Mouse (Mus musculus) Patski (cell line): Measurements from ENCODE around the gene Flcn. TPM values are rescaled to one million over a fixed set of nuclear protein-coding genes. Genes with fewer than 3 reads are reported as not detected.

Experiments used
- ATAC-seq: fragments of 100-300 bp; one replicate; pipeline ENCODE4 v1.8.0; 2021
- CTCF ChIA-PET: fragments of 350-600 bp; sonication (Branson Sonifier 250); formaldehyde crosslinking; loops from one replicate; lab custom pipeline; 2022; ENCODE audit warnings: inconsistent platforms; lab: Charles Lee
- POLR2A ChIA-PET: fragments of 350-600 bp; sonication (Branson Sonifier 250); formaldehyde crosslinking; loops from one replicate; lab custom pipeline; 2022; ENCODE audit warnings: antibody characterized with exemption, inconsistent platforms; lab: Charles Lee
- DNase-seq: peaks from one replicate; pipeline ENCODE4 v3.0.0-alpha.2; 2011; ENCODE audit warnings: low read depth, low spot score
- H3K27me3 ChIP-seq: fragments of 371-371 bp; one replicate; pipeline ENCODE4 v1.5.1; 2021
- CTCF ChIP-seq: fragments of 100-300 bp; IDR thresholded peaks from one replicate; pipeline ENCODE4 v1.5.1; 2021
- in situ Hi-C: fragments of 300-500 bp; cut with MboI; formaldehyde crosslinking; loops from 3 replicates; pipeline ENCODE4 v1.11.1; 2018; ENCODE audit warnings: low pct_unique_long_range_greater_than_20kb, mixed read lengths
- polyA plus RNA-seq: library from polyadenylated mRNA; unstranded; gene quantifications from one replicate; pipeline ENCODE4 v1.2.3, GENCODE M21; 2021

Flcn gene
- polyA plus RNA-seq, 1 experiment from 2014 or later = 41.3 TPM

DNA sequence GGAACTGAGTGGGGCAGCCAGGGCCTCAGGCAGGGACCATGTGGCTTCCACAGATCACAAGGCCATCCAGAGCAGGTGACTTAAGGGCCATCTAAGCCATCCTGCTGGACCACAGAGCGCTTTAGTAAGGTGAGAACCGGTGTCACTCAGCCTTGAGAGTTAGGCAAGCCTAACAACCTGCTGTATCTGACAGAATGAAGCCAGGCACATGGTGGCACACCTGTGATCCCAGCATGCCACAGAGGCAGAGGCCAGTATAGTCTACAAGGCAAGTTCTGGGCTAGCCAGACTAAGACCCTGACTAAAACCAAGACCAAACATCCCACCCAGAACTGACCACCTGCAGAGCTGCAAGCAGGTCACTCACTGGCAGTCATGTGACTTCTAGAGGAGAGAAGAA, 4.2 kb downstream of the Flcn start:
- H3K27me3 ChIP-seq = no peaks in the 10 kb centered on the region
- TF ChIP-seq CTCF = no peak
- DNase-seq = no peak
- in situ Hi-C loops = no loop called here
- ATAC-seq = no peak
- POLR2A ChIA-PET = interaction anchor here (0.6 to 0.8 kb wide), 2 partner anchors 33 to 112 kb away, joined by 3 to 6 read pairs; partner anchors contain the start of gene Nt5m
- CTCF ChIA-PET = no interaction called here

DNA sequence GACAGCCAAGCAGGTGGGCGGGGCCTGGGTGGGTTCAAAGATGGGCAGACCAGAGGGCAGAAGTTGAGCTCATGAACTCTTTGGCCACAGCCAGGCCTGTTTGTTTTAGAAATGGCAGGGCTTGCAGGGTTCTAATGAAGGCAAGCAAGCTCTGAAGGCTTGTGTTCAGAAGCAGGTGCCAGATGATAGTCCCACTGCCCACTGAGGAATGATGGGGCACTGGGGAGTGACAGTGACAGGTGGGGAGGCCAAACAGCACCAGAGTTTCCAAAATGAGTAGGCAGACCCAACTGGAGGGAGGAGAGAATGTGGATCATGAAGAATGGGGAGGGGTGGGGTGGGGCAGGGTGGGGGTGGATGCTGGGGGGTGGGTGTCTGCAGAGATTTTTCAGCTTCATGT, 4.6 kb downstream of the Flcn start:
- H3K27me3 ChIP-seq = no peaks in the 10 kb centered on the region
- in situ Hi-C loops = no loop called here
- CTCF ChIA-PET = no interaction called here
- TF ChIP-seq CTCF = no peak
- DNase-seq (no peak), ATAC-seq (no peak)
- POLR2A ChIA-PET = interaction anchor here (0.5 to 0.8 kb wide), 2 partner anchors 34 to 129 kb away, joined by 4 to 6 read pairs; partner anchors contain the start of gene Nt5m

DNA sequence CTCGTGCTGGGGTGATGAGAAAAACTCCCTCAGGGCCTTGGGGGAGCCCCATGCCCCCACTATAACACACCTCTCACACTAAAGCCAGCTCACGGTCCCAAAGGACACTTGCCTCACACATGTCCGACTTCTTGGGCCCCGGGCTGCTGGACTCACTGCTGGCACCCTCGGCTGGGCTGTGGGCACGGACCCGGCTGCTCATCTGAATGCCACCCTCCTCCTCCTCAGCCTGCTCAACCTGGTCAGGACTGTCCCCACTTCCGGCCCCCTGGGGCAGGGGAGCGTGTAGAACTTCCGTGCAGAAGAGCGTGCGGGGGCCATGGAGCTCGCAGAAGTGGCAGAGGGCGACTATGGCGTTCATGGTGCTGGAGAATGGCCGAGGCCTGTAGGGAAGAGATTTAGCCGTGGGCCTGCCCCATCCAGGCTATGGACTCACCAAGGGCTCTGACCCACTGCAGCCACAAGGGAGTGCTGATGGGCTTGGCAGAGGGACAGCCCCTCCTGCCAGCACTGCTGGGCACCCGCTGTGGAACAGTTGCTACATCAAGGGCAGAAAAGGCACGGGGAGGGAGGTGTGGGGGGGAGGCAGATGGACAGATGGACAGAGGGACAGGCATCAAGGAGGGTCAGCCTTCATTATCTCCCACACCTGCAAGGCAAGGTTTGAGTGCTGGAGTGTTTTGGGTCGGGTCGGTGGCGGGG, 5.3 kb downstream of the Flcn start:
- CTCF ChIA-PET = no interaction called here

DNA sequence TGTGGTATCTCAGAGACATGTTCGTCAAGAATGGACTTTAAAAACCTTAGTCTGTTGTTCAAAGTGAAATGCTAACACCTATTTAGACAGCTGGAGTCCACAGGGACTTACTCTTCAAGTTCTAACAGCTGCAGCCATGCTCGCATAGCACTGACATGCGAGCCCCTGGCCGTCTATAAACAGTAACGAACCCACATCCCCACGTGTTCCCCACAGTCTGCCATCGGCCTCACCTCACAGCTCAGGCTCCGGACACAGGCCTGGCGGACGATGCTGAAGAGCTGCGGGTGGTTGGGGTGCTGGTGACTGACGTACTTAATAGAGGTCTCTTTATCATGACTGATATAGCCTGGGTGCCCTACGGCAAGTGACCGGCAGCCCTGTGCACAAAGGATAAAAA, 6.3 kb downstream of the Flcn start:
- H3K27me3 ChIP-seq = no peaks in the 10 kb centered on the region
- DNase-seq = no peak
- in situ Hi-C loops = no loop called here
- POLR2A ChIA-PET = no interaction called here
- no peak for ATAC-seq
- TF ChIP-seq CTCF = no peak
- CTCF ChIA-PET = no interaction called here

More for the DNA sequence above, 5.3 kb downstream of the Flcn start:
- POLR2A ChIA-PET = interaction anchor here (0.5 kb wide), 1 partner anchor 129 kb away, joined by 4 read pairs; no protein-coding TSS in a partner anchor
- ATAC-seq = no peak
- DNase-seq = no peak
- no peak for TF ChIP-seq CTCF
- in situ Hi-C loops = no loop called here
- no peaks in the 10 kb centered on the region for H3K27me3 ChIP-seq

DNA sequence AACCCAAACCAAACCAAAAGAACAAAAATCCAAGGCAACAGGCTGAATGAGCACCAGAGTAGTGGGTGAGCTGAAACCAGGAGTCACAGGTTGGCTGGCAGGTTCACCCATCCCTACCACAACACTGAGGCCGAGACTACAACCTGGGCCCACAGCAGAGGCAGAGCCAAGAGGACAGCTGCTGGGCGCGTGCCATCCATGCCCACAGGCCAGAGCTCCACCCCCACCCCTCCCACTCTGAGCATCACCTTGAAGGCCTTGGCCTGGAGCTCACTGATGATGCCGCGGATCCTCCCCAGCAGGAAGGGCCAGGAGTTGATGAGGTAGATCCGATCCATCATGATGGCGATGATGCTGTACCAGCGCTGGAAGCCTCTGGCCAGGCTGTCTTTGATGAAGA, 7.9 kb downstream of the Flcn start:
- no peaks in the 10 kb centered on the region for H3K27me3 ChIP-seq
- ATAC-seq (no peak), DNase-seq (no peak)
- POLR2A ChIA-PET = interaction anchor here (0.6 kb wide), 1 partner anchor 69 kb away, joined by 4 read pairs; no protein-coding TSS in a partner anchor
- CTCF ChIA-PET = no interaction called here
- no peak for TF ChIP-seq CTCF
- in situ Hi-C loops = no loop called here

DNA sequence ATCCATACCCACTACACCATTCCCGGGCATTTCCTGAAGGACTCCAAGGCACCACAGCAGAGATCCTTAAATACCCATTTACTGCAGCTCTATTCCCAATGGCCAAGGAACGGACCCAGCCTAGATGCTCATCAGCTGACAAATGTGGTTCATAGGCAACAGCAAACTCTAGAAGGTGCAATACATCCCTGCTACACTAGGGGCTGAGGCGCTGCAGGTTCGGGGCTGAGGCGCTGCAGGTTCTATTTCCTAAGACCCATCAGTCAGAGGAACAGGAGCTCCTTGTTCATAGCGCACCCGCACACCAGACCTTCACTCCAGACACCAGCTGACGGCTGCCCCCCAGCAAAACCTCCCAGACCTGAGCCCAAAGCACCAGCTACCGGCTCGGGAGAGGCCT, 9.4 kb downstream of the Flcn start:
- ATAC-seq = no peak
- CTCF ChIA-PET = no interaction called here

DNA sequence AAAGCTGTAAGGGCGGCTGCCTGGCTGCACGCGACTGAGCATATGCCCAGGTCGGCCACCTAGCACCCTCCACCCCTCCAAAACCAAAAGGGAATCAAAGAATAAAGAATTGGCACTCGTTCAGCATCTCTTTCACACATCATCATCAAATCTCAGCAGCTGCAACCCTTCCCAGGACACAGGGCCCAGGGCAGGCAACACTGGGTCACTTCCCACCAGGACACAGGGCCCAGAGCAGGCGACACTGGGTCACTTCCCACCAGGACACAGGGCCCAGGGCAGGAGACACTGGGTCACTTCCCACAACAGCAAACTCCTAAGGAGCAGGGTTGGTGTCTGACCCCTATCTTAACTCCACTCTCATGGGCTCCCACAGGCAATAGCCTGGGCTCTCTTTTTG, 16.4 kb downstream of the Flcn start:
- DNase-seq (no peak), ATAC-seq (no peak)
- in situ Hi-C loops = no loop called here
- ChIA-PET POLR2A (no interaction called here), CTCF (no interaction called here)
- no peak for TF ChIP-seq CTCF
- no peaks in the 10 kb centered on the region for H3K27me3 ChIP-seq

More for the DNA sequence above, 9.4 kb downstream of the Flcn start:
- no peak for DNase-seq
- in situ Hi-C loops = no loop called here
- no peaks in the 10 kb centered on the region for H3K27me3 ChIP-seq
- no peak for TF ChIP-seq CTCF
- POLR2A ChIA-PET = interaction anchor here (0.9 kb wide), 1 partner anchor 10 kb away, joined by 3 read pairs; no protein-coding TSS in a partner anchor

DNA sequence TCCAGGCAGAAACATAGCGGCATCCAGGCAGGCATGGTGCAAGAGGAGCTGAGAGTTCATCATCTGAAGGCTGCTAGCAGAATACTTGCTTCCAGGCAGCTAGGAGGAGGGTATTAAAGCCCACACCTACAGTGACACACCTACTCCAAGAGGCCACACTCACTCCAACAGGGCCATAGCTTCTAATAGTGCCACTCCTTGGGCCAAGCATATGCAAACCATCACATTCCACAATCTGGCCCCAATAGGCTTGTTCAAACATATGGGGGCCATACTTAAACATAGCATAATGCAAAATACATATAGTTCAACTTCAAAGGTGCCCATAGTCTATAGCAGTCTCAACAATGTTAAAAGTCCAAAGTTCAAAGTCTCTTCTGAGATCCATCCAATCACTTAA, 20.5 kb downstream of the Flcn start:
- DNase-seq (no peak), ATAC-seq (no peak)
- POLR2A ChIA-PET = no interaction called here
- CTCF ChIA-PET = no interaction called here
- TF ChIP-seq CTCF = no peak
- no peaks in the 10 kb centered on the region for H3K27me3 ChIP-seq
- in situ Hi-C loops = no loop called here

DNA sequence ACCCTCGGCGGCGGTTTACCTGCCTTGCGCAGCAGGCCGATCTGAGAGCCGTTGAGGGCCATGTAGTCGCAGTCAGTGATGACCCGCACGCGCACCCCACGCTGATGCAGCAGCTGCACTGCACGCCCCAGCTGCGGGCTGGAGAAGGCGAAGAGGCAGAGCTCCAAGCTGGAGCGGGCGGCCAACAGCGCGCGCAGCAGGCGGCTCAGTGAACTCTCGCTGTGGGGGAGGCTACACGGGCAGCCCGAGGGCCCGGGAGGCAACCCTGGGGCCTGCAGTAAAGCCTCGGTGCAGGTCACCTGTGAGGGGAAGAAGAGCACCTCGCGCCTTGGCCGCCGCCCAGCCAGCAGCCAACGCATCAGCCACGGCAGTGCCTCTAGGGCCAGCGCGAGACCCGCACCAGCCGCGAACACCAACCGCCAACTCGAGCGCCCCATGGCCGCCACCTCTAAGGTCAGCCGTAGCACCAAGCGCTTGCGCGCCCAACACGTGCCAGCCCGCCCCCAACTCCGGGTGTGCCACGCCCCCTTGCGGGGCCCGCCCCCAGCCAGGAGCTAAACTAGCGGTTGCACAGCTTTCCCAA, 22.5 kb downstream of the Flcn start, which contains the start of gene Pld6:
Gene Pld6, minus strand, starts transcription at position 447 of the 583 bp plus-strand sequence.
- in situ Hi-C loops = no loop called here
- no peak for TF ChIP-seq CTCF
- H3K27me3 ChIP-seq = no peaks in the 10 kb centered on the region
- ATAC-seq (no peak), DNase-seq (no peak)
- CTCF ChIA-PET = no interaction called here
- POLR2A ChIA-PET = no interaction called here

DNA sequence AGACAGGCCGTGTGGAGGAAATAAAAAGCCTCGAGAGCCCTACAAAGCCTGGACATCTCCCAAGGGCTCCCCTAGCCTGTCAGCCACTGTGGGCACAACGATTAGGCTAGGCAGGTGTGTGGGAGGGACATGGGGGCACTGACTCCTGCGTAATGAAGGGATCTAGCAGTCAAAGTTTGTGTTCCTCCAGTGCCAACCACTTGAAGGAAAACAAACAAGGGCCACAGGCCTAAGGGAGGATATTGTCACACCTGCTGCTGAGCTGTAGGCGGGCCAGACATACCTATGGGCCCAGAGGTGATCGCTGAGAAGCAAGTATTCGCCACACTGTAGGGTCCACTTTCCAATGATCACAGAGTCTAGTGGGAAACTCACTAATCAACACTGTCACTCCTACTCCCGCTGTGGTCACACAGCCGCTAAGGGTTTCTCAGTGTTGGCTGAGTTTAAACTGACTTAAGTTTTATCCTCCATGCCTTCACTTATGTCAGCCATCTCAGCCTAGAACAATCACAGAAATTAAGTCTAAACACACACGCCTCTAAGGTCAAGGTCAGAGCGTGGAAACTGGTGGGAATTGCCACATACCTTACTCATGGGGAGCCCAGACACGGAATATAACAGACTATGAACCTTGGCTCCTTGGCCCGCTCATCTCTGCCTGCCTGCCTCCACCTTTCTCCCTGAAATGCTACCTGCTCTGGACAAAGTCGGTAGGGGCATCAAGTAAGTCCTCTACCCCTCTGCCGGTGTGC, 23.2 kb downstream of the Flcn start:
- ChIA-PET POLR2A (no interaction called here), CTCF (no interaction called here)
- H3K27me3 ChIP-seq = no peaks in the 10 kb centered on the region
- ATAC-seq (no peak), DNase-seq (no peak)
- in situ Hi-C loops = no loop called here
- no peak for TF ChIP-seq CTCF
